Mouse (Mus musculus) intestine, embryonic 14.5 days (tissue): ENCODE results near the gene Prkab2. TPM values are rescaled to one million over a fixed set of nuclear protein-coding genes. Genes with fewer than 3 reads are reported as not detected.

Experiments
- ATAC-seq: fragments of 200-750 bp; cut with Nextera tagmentation; replicated peaks from 2 replicates; pipeline ENCODE4 v1.8.0; 2017; ENCODE audit warnings: low read depth, moderate number of reproducible peaks, moderate TSS enrichment, moderate library complexity; ENCODE audit not compliant: low FRiP score, low TSS enrichment
- DNase-seq: peaks from one replicate; pipeline ENCODE4 v3.0.0-alpha.2; 2018; ENCODE audit warnings: low spot score
- H3K27ac ChIP-seq: fragments of 300-500 bp; sonication (generic); 2 replicates; pipeline ENCODE4 v1.5.1; 2014; ENCODE audit warnings: low read depth, mild to moderate bottlenecking, control low read depth
- H3K27me3 ChIP-seq: fragments of 300-500 bp; sonication (generic); replicated peaks from 2 replicates; pipeline ENCODE4 v1.6.1; 2014; ENCODE audit warnings: low read length, control low read depth; ENCODE audit not compliant: control insufficient read depth, insufficient read depth
- H3K36me3 ChIP-seq: fragments of 300-500 bp; sonication (generic); 2 replicates; pipeline ENCODE4 v1.6.1; 2014; ENCODE audit warnings: low read length, control low read depth; ENCODE audit not compliant: control insufficient read depth, insufficient read depth
- H3K4me1 ChIP-seq: fragments of 300-500 bp; sonication (generic); replicated peaks from 2 replicates; pipeline ENCODE4 v1.6.1; 2014; ENCODE audit warnings: low read length, control low read depth, mixed read lengths; ENCODE audit not compliant: control insufficient read depth, insufficient read depth
- H3K4me2 ChIP-seq: fragments of 300-500 bp; sonication (generic); 2 replicates; pipeline ENCODE4 v1.6.1; 2014; ENCODE audit warnings: low read length
- H3K4me3 ChIP-seq: fragments of 300-500 bp; sonication (generic); 2 replicates; pipeline ENCODE4 v1.5.1; 2014; ENCODE audit warnings: low read depth, low read length, control low read depth, mixed read lengths
- H3K9ac ChIP-seq: fragments of 300-500 bp; sonication (generic); 2 replicates; pipeline ENCODE4 v1.6.1; 2014; ENCODE audit warnings: mild to moderate bottlenecking, low read length
- H3K9me3 ChIP-seq: fragments of 300-500 bp; sonication (generic); 2 replicates; pipeline ENCODE4 v1.6.1; 2016; ENCODE audit warnings: low read length, control low read depth; ENCODE audit not compliant: control insufficient read depth
- WGBS: fragments of 180-500 bp; shearing (Covaris S2); extraction: QIAGEN DNeasy Blood & Tissue Kit; methylation state at CpG from one replicate; pipeline ENCODE4 v1.1.7; 2014; 5-methylcytosine and 5-hydroxymethylcytosine counted together
- polyA plus RNA-seq: library from polyadenylated mRNA; unstranded; fragments of >200 nt; fragmentation: Nextera tagmentation; extraction: Ambion mirVana; gene quantifications from 2 replicates; pipeline ENCODE4 v1.2.1, GENCODE M21; 2014

Gene Prkab2
- 7.6 and 8.1 TPM in 2 replicates for polyA plus RNA-seq

DNA sequence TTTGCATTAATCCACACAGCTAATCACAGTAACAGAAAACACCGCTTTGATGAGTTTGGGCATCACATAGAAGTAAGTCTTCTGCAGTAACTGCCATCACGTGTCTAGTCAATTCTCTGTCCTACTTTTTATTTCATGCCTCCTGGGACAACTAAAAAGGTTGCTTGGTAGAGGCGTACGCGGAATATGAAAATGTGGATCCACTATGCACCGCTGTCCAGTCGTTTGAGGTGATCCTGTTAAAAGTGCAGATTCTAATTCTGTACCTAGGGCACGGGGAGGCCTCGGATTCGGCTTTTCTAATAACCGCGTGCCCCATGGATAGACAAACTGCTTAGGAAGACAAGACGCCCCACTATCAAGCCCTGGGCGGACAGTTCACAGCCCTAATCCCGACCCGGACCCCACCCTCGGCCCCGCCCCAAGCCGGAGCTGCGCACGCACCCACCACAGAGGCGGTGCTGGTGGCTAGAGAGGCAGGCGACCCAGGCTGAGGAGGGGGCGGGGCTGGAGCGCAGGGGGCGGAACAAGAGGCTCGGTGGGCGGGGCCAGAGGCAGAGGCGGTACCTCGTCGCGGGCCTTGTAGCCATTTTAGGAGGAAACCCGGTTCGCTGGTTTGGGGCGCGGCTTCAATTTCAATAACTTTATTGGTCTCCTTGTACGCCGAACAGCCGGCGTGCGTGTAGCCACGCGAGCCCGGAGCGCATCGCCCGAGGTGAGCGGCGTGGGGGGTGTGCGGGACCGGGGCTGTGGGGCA lies at the start of gene Prkab2:
Gene Prkab2, plus strand, starts transcription at position 539 of the 757 bp plus-strand sequence.
- ATAC-seq: peak; percentile 96
- Histone ChIP-seq H3K36me3 (peaks cover 7% of the 10 kb centered on the region), H3K27ac (no peak within 1 kb of the TSS; the same call in 1 of the 2 replicates), H3K9me3 (0 out of 2 replicates have a peak, but pooled peaks cover 3% of the 10 kb centered on the region), H3K9ac (peak within 1 kb of the TSS; percentile 58), H3K4me2 (peak within 1 kb of the TSS; percentile 59), H3K27me3 (no peaks in the 10 kb centered on the region), H3K4me1 (peaks cover 15% of the 10 kb centered on the region; the same call in 1 of the 2 replicates), H3K4me3 (peak within 1 kb of the TSS; percentile 84)
- 2% methylated on average over 50 of the region's 51 CpGs for WGBS
- DNase-seq: peak; percentile 100

GRCm38 (mm10) chr3:97609201-97609844 lies 48.7 kb upstream of the Prkab2 start:
- Histone ChIP-seq H3K27me3 (no peaks in the 10 kb centered on the region), H3K27ac (peak overlapping the region; percentile 92), H3K4me1 (peaks cover 3% of the 10 kb centered on the region), H3K36me3 (no peaks in the 10 kb centered on the region), H3K4me2 (peak overlapping the region; percentile 69), H3K4me3 (peak overlapping the region; percentile 71), H3K9ac (peak overlapping the region; percentile 84), H3K9me3 (no peaks in the 10 kb centered on the region)
- no peak for DNase-seq
- 6% methylated on average over 20 of the region's 20 CpGs for WGBS
- ATAC-seq: peak; percentile 46; the same call in 1 of the 2 replicates

- ATAC-seq: peak; percentile 87
- H3K9me3 ChIP-seq: no peaks in the 10 kb centered on the region
- no peaks in the 10 kb centered on the region for H3K27me3 ChIP-seq
Measured at GRCm38 (mm10) chr3:97609845-97610410, 48.1 kb upstream of the Prkab2 start, which contains the start of gene Chd1l. Gene Chd1l, minus strand, starts transcription at chr3:97610203.

GRCm38 (mm10) chr3:97611021-97611420 lies 47.0 kb upstream of the Prkab2 start:
- ATAC-seq (no peak), DNase-seq (no peak)
- H3K36me3 ChIP-seq: no peaks in the 10 kb centered on the region
- no peak overlapping the region for H3K4me3 ChIP-seq
- H3K4me2 ChIP-seq: no peak overlapping the region
- H3K4me1 ChIP-seq: peaks cover 3% of the 10 kb centered on the region
- H3K27ac ChIP-seq: no peak overlapping the region
- no peak overlapping the region for H3K9ac ChIP-seq
- H3K27me3 ChIP-seq: no peaks in the 10 kb centered on the region
- 81% methylated on average over 6 of the region's 6 CpGs for WGBS
- no peaks in the 10 kb centered on the region for H3K9me3 ChIP-seq

More at GRCm38 (mm10) chr3:97609845-97610410, 48.1 kb upstream of the Prkab2 start, which contains the start of gene Chd1l:
- WGBS: under 1% methylated on average over 56 of the region's 56 CpGs
- peak; percentile 98 for DNase-seq
- H3K9ac ChIP-seq: peak within 1 kb of the TSS; percentile 84
- no peaks in the 10 kb centered on the region for H3K36me3 ChIP-seq
- peak within 1 kb of the TSS; percentile 71 for H3K4me3 ChIP-seq
- H3K4me2 ChIP-seq: peak within 1 kb of the TSS; percentile 69
- H3K4me1 ChIP-seq: peaks cover 3% of the 10 kb centered on the region
- peak within 1 kb of the TSS; percentile 92 for H3K27ac ChIP-seq

GRCm38 (mm10) chr3:97615154-97615553 lies 42.8 kb upstream of the Prkab2 start:
- WGBS: 18% methylated on average over 1 of the region's 1 CpGs
- ATAC-seq (peak; percentile 61), DNase-seq (peak; percentile 64)
- Histone ChIP-seq H3K9me3 (no peaks in the 10 kb centered on the region), H3K4me1 (no peaks in the 10 kb centered on the region), H3K4me3 (no peak overlapping the region), H3K27ac (no peak overlapping the region), H3K36me3 (no peaks in the 10 kb centered on the region), H3K9ac (no peak overlapping the region), H3K27me3 (no peaks in the 10 kb centered on the region), H3K4me2 (no peak overlapping the region)

- no peak overlapping the region for H3K4me3 ChIP-seq
- no peak overlapping the region for H3K9ac ChIP-seq
- no peaks in the 10 kb centered on the region for H3K27me3 ChIP-seq
- no peak overlapping the region for H3K4me2 ChIP-seq
- H3K9me3 ChIP-seq: no peaks in the 10 kb centered on the region
- no peak for DNase-seq
- no peak for ATAC-seq
- WGBS: 89% methylated on average over 4 of the region's 4 CpGs
- H3K36me3 ChIP-seq: no peaks in the 10 kb centered on the region
- no peaks in the 10 kb centered on the region for H3K4me1 ChIP-seq
- no peak overlapping the region for H3K27ac ChIP-seq
Measured at GRCm38 (mm10) chr3:97615933-97616332, 42.1 kb upstream of the Prkab2 start.

- DNase-seq: no peak
- Histone ChIP-seq H3K4me3 (no peak overlapping the region), H3K27ac (no peak overlapping the region), H3K9me3 (no peaks in the 10 kb centered on the region), H3K9ac (no peak overlapping the region), H3K4me1 (no peaks in the 10 kb centered on the region), H3K27me3 (no peaks in the 10 kb centered on the region), H3K36me3 (no peaks in the 10 kb centered on the region), H3K4me2 (no peak overlapping the region)
- WGBS: 96% methylated on average over 19 of the region's 19 CpGs
- no peak for ATAC-seq
Measured at GRCm38 (mm10) chr3:97617091-97617825, 40.7 kb upstream of the Prkab2 start.

GRCm38 (mm10) chr3:97617899-97618298 lies 40.1 kb upstream of the Prkab2 start:
- H3K27ac ChIP-seq: no peak overlapping the region
- 66% methylated on average over 8 of the region's 8 CpGs for WGBS
- H3K9me3 ChIP-seq: no peaks in the 10 kb centered on the region
- no peaks in the 10 kb centered on the region for H3K27me3 ChIP-seq
- no peaks in the 10 kb centered on the region for H3K36me3 ChIP-seq
- DNase-seq (no peak), ATAC-seq (no peak)
- H3K4me1 ChIP-seq: no peaks in the 10 kb centered on the region
- no peak overlapping the region for H3K9ac ChIP-seq
- H3K4me2 ChIP-seq: no peak overlapping the region
- H3K4me3 ChIP-seq: no peak overlapping the region
